Mouse (Mus musculus): ENCODE results near the gene Elovl6.

GRCm38 (mm10) chr3:129619194-129619775 lies 87.1 kb downstream of the Elovl6 start:
- TF ChIP-seq CTCF (IDR thresholded peaks at IDR 0.05 in 2 of 3, conservative IDR thresholded peaks at IDR 0.05 in 1 of 3; ENCODE audit: control insufficient read depth in 1 of 3, insufficient read depth in 1 of 3, low read depth in 2 of 3, low read length in 3 of 3, poor library complexity in 1 of 3, severe bottlenecking in 1 of 3) (no peak), MAX (IDR thresholded peaks at IDR 0.05; ENCODE audit: low read length) (no peak), SMC3 (IDR thresholded peaks at IDR 0.05; ENCODE audit: low read depth, low read length) (no peak), ETS1 (IDR thresholded peaks at IDR 0.05; ENCODE audit: low read depth, low read length) (no peak), POLR2A (IDR thresholded peaks at IDR 0.05; ENCODE audit: control insufficient read depth in 1 of 2, insufficient read depth in 1 of 2, low read depth in 1 of 2, low read length in 2 of 2, poor library complexity in 1 of 2) (no peak), EP300 (IDR thresholded peaks at IDR 0.05; ENCODE audit: low read depth in 1 of 2, low read length in 2 of 2) (no peak), GATA1 (IDR thresholded peaks at IDR 0.05; ENCODE audit: low read depth, low read length) (no peak), MYC (IDR thresholded peaks at IDR 0.05; ENCODE audit: low read depth, low read length) (no peak), RAD21 (IDR thresholded peaks at IDR 0.05; ENCODE audit: low read depth, low read length) (no peak), SIN3A (IDR thresholded peaks at IDR 0.05; ENCODE audit: low read length) (no peak)

Data from MEL (cell line).